Mouse (Mus musculus) neural tube, embryonic 11.5 days (tissue): ENCODE measurements around the gene Phrf1. TPM values are rescaled to one million over a fixed set of nuclear protein-coding genes. Genes with fewer than 3 reads are reported as not detected.

ENCODE experiments used
- ATAC-seq: fragments of 200-750 bp; cut with Nextera tagmentation; 2 replicates; pipeline ENCODE4 v1.8.0; 2017; ENCODE audit warnings: moderate number of reproducible peaks, mild to moderate bottlenecking, moderate TSS enrichment, moderate library complexity; ENCODE audit not compliant: insufficient read depth, low FRiP score, low TSS enrichment
- DNase-seq: peaks from one replicate; pipeline ENCODE4 v3.0.0-alpha.2; 2015; ENCODE audit warnings: low spot score
- H3K27ac ChIP-seq: fragments of 300-500 bp; sonication (generic); 2 replicates; pipeline ENCODE4 v1.5.1; 2014; ENCODE audit warnings: low read depth, mild to moderate bottlenecking, low read length
- H3K27me3 ChIP-seq: fragments of 300-500 bp; sonication (generic); 2 replicates; pipeline ENCODE4 v1.6.1; 2014; ENCODE audit warnings: mild to moderate bottlenecking, low read length, mixed read lengths; ENCODE audit not compliant: control insufficient read depth, insufficient read depth
- H3K36me3 ChIP-seq: fragments of 300-500 bp; sonication (generic); 2 replicates; pipeline ENCODE4 v1.6.1; 2014; ENCODE audit warnings: mild to moderate bottlenecking, low read length, moderate library complexity, mixed read lengths; ENCODE audit not compliant: control insufficient read depth, insufficient read depth
- H3K4me1 ChIP-seq: fragments of 300-500 bp; sonication (generic); 2 replicates; pipeline ENCODE4 v1.6.1; 2014; ENCODE audit warnings: low read length, mixed read lengths; ENCODE audit not compliant: control insufficient read depth, insufficient read depth
- H3K4me2 ChIP-seq: fragments of 300-500 bp; sonication (generic); 2 replicates; pipeline ENCODE4 v1.6.1; 2014; ENCODE audit warnings: low read depth, mild to moderate bottlenecking, moderate library complexity
- H3K4me3 ChIP-seq: fragments of 300-500 bp; sonication (generic); 2 replicates; pipeline ENCODE4 v1.5.1; 2014; ENCODE audit warnings: low read depth, low read length
- H3K9ac ChIP-seq: fragments of 300-500 bp; sonication (generic); 2 replicates; pipeline ENCODE4 v1.6.1; 2014; ENCODE audit warnings: mild to moderate bottlenecking, low read length
- H3K9me3 ChIP-seq: fragments of 300-500 bp; sonication (generic); 2 replicates; pipeline ENCODE4 v1.6.1; 2016; ENCODE audit warnings: low read length; ENCODE audit not compliant: control insufficient read depth
- WGBS: fragments of 180-500 bp; shearing (Covaris S2); extraction: QIAGEN DNeasy Blood & Tissue Kit; methylation state at CpG from one replicate; pipeline ENCODE4 v1.1.7; 2014; 5-methylcytosine and 5-hydroxymethylcytosine counted together
- polyA plus RNA-seq: library from polyadenylated mRNA; unstranded; fragments of >200 nt; fragmentation: Nextera tagmentation; extraction: Ambion mirVana; gene quantifications from 2 replicates; pipeline ENCODE4 v1.2.1, GENCODE M21; 2014

Gene Phrf1
- polyA plus RNA-seq, 1 experiment from 2014 or later: 93.3 TPM

GRCm38 (mm10) chr7:141215880-141216733 is 12.5 kb upstream of the Phrf1 start:
- no peak for DNase-seq
- under 1% methylated on average over 37 of the region's 42 CpGs for WGBS
- ATAC-seq: peak; percentile 58
- Histone ChIP-seq H3K4me3 (peak overlapping the region; percentile 70), H3K27me3 (no peaks in the 10 kb centered on the region), H3K27ac (peak overlapping the region; percentile 95), H3K9ac (peak overlapping the region; percentile 75), H3K4me2 (peak overlapping the region; percentile 80), H3K4me1 (peaks cover 14% of the 10 kb centered on the region), H3K36me3 (no peaks in the 10 kb centered on the region; the same call in 1 of the 2 replicates), H3K9me3 (no peaks in the 10 kb centered on the region)

- Histone ChIP-seq H3K27me3 (no peaks in the 10 kb centered on the region), H3K4me1 (peaks cover 16% of the 10 kb centered on the region), H3K9ac (no peak overlapping the region), H3K4me2 (peak overlapping the region; percentile 80), H3K27ac (no peak overlapping the region), H3K36me3 (no peaks in the 10 kb centered on the region; the same call in 1 of the 2 replicates), H3K4me3 (peak overlapping the region; percentile 70), H3K9me3 (no peaks in the 10 kb centered on the region)
- ATAC-seq: no peak
- WGBS: 90% methylated on average over 11 of the region's 11 CpGs
- DNase-seq: no peak
Measured at GRCm38 (mm10) chr7:141216894-141217293, 11.7 kb upstream of the Phrf1 start.

- H3K9ac ChIP-seq: no peak overlapping the region
- WGBS: 93% methylated on average over 17 of the region's 17 CpGs
Measured at GRCm38 (mm10) chr7:141217343-141218013, 11.1 kb upstream of the Phrf1 start.

GRCm38 (mm10) chr7:141218141-141218540 is 10.4 kb upstream of the Phrf1 start:
- no peak for ATAC-seq
- no peaks in the 10 kb centered on the region for H3K27me3 ChIP-seq
- H3K4me2 ChIP-seq: no peak overlapping the region
- H3K4me3 ChIP-seq: no peak overlapping the region
- H3K4me1 ChIP-seq: peaks cover 21% of the 10 kb centered on the region
- DNase-seq: no peak
- H3K36me3 ChIP-seq: no peaks in the 10 kb centered on the region; the same call in 1 of the 2 replicates
- H3K27ac ChIP-seq: no peak overlapping the region
- H3K9ac ChIP-seq: no peak overlapping the region
- no peaks in the 10 kb centered on the region for H3K9me3 ChIP-seq
- 73% methylated on average over 3 of the region's 3 CpGs for whole genome bisulfite sequencing

More at GRCm38 (mm10) chr7:141217343-141218013, 11.1 kb upstream of the Phrf1 start:
- DNase-seq (no peak), ATAC-seq (no peak)
- no peak overlapping the region for H3K4me2 ChIP-seq
- no peak overlapping the region for H3K27ac ChIP-seq
- H3K4me1 ChIP-seq: peaks cover 21% of the 10 kb centered on the region
- no peaks in the 10 kb centered on the region for H3K27me3 ChIP-seq
- H3K36me3 ChIP-seq: no peaks in the 10 kb centered on the region; the same call in 1 of the 2 replicates
- no peak overlapping the region for H3K4me3 ChIP-seq
- H3K9me3 ChIP-seq: no peaks in the 10 kb centered on the region

GRCm38 (mm10) chr7:141218557-141219133 is 9.9 kb upstream of the Phrf1 start:
- 92% methylated on average over 5 of the region's 5 CpGs for WGBS

GRCm38 (mm10) chr7:141219558-141220099 is 9.0 kb upstream of the Phrf1 start:
- DNase-seq (no peak), ATAC-seq (no peak)
- 100% methylated on average over 1 of the region's 1 CpGs for WGBS

More at GRCm38 (mm10) chr7:141218557-141219133, 9.9 kb upstream of the Phrf1 start:
- DNase-seq (no peak), ATAC-seq (no peak)
- H3K4me1 ChIP-seq: peaks cover 21% of the 10 kb centered on the region
- no peaks in the 10 kb centered on the region for H3K9me3 ChIP-seq
- H3K4me2 ChIP-seq: no peak overlapping the region
- no peak overlapping the region for H3K27ac ChIP-seq
- H3K9ac ChIP-seq: no peak overlapping the region; the same call in 1 of the 2 replicates
- H3K36me3 ChIP-seq: no peaks in the 10 kb centered on the region; the same call in 1 of the 2 replicates
- no peak overlapping the region for H3K4me3 ChIP-seq
- H3K27me3 ChIP-seq: no peaks in the 10 kb centered on the region

GRCm38 (mm10) chr7:141220377-141220776 is 8.2 kb upstream of the Phrf1 start:
- no peak overlapping the region for H3K27ac ChIP-seq
- H3K4me3 ChIP-seq: no peak overlapping the region
- H3K27me3 ChIP-seq: no peaks in the 10 kb centered on the region
- H3K9ac ChIP-seq: no peak overlapping the region
- 83% methylated on average over 1 of the region's 1 CpGs for WGBS
- H3K9me3 ChIP-seq: no peaks in the 10 kb centered on the region
- DNase-seq (no peak), ATAC-seq (no peak)
- peaks cover 21% of the 10 kb centered on the region for H3K4me1 ChIP-seq
- no peaks in the 10 kb centered on the region; the same call in 1 of the 2 replicates for H3K36me3 ChIP-seq
- no peak overlapping the region for H3K4me2 ChIP-seq

More at GRCm38 (mm10) chr7:141219558-141220099, 9.0 kb upstream of the Phrf1 start:
- Histone ChIP-seq H3K4me1 (peaks cover 21% of the 10 kb centered on the region), H3K4me2 (no peak overlapping the region), H3K27me3 (no peaks in the 10 kb centered on the region), H3K27ac (no peak overlapping the region), H3K36me3 (no peaks in the 10 kb centered on the region; the same call in 1 of the 2 replicates), H3K4me3 (no peak overlapping the region), H3K9me3 (no peaks in the 10 kb centered on the region), H3K9ac (no peak overlapping the region)
